Mouse (Mus musculus) myocyte (in vitro differentiated cells): ENCODE measurements around the gene Ascc3. TPM values are rescaled to one million over a fixed set of nuclear protein-coding genes. Genes with fewer than 3 reads are reported as not detected.
A peak's percentile ranks its signal among the peaks of the same experiment; 100 is the strongest.

Source experiments
- H3K27me3 ChIP-seq: one replicate; pipeline ENCODE4 v1.6.1; 2011; ENCODE audit not compliant: control insufficient read depth, insufficient read depth, insufficient read length
- H3K36me3 ChIP-seq: one replicate; pipeline ENCODE4 v1.6.1; 2011; ENCODE audit not compliant: control insufficient read depth, insufficient read depth
- H3K4me2 ChIP-seq: one replicate; pipeline ENCODE4 v1.6.1; 2011; ENCODE audit warnings: low read depth, control low read depth
- H3K4me3 ChIP-seq: one replicate; pipeline ENCODE4 v1.5.1; 2011; ENCODE audit warnings: mild to moderate bottlenecking, control low read depth, moderate library complexity
- H3K79me2 ChIP-seq: one replicate; pipeline ENCODE4 v1.6.1; 2011; ENCODE audit not compliant: control insufficient read depth, insufficient read depth
- H3ac ChIP-seq: one replicate; pipeline ENCODE4 v1.6.1; 2011; ENCODE audit not compliant: control insufficient read depth, insufficient read length
- CEBPB ChIP-seq: IDR thresholded peaks from 2 replicates; pipeline ENCODE4 v1.6.1; 2011; ENCODE audit warnings: mild to moderate bottlenecking, moderate library complexity; ENCODE audit not compliant: poor library complexity, insufficient read depth, severe bottlenecking
- E2F4 ChIP-seq: IDR thresholded peaks from one replicate; pipeline ENCODE4 v1.6.1; 2011; ENCODE audit warnings: mild to moderate bottlenecking, control low read depth, moderate library complexity; ENCODE audit not compliant: insufficient read depth
- MAX ChIP-seq: IDR thresholded peaks from one replicate; pipeline ENCODE4 v1.6.1; 2011; ENCODE audit warnings: low read depth, mild to moderate bottlenecking, control low read depth
- MYOD1 ChIP-seq, 3 experiments: IDR thresholded peaks; one replicate each; pipeline ENCODE4 v1.6.1; 2011; ENCODE audit warnings: control low read depth in 2 of 3, low read depth in 2 of 3, mild to moderate bottlenecking in 2 of 3, moderate library complexity in 1 of 3; ENCODE audit not compliant: insufficient read length in 2 of 3, control insufficient read depth in 1 of 3
- MYOG ChIP-seq, 3 experiments: IDR thresholded peaks; one replicate each; pipeline ENCODE4 v1.6.1; 2011; ENCODE audit warnings: control low read depth in 2 of 3, low read depth in 2 of 3, mild to moderate bottlenecking in 2 of 3; ENCODE audit not compliant: insufficient read length in 2 of 3, control insufficient read depth in 1 of 3, insufficient read depth in 1 of 3
- POLR2A ChIP-seq: IDR thresholded peaks from one replicate; pipeline ENCODE4 v1.6.1; 2011; ENCODE audit warnings: low read depth, mild to moderate bottlenecking, control low read depth, moderate library complexity; ENCODE audit not compliant: insufficient read length
- POLR2AphosphoS2 ChIP-seq: IDR thresholded peaks from one replicate; pipeline ENCODE4 v1.6.1; 2011; ENCODE audit warnings: low read depth, control low read depth; ENCODE audit not compliant: insufficient read length
- REST ChIP-seq: IDR thresholded peaks from one replicate; pipeline ENCODE4 v1.6.1; 2011; ENCODE audit warnings: mild to moderate bottlenecking, control low read depth, moderate library complexity; ENCODE audit not compliant: insufficient read depth, insufficient read length
- SRF ChIP-seq: IDR thresholded peaks from one replicate; pipeline ENCODE4 v1.6.1; 2011; ENCODE audit warnings: low read depth; ENCODE audit not compliant: control insufficient read depth, insufficient read length
- TCF12 ChIP-seq: IDR thresholded peaks from one replicate; pipeline ENCODE4 v1.6.1; 2011; ENCODE audit warnings: mild to moderate bottlenecking, control low read depth; ENCODE audit not compliant: poor library complexity, insufficient read depth, severe bottlenecking
- TCF3 ChIP-seq: IDR thresholded peaks from one replicate; pipeline ENCODE4 v1.6.1; 2011; ENCODE audit warnings: low read depth, control low read depth; ENCODE audit not compliant: insufficient read length
- USF1 ChIP-seq: IDR thresholded peaks from one replicate; pipeline ENCODE4 v1.6.1; 2011; ENCODE audit warnings: low read depth, mild to moderate bottlenecking, control low read depth, moderate library complexity
- polyA plus RNA-seq: library from polyadenylated mRNA; unstranded; fragments of >200 nt; fragmentation: generic; extraction: Trizol; gene quantifications from one replicate; pipeline ENCODE4 v1.2.1, GENCODE M21; 2012; ENCODE audit warnings: missing spikeins

Ascc3 gene
- polyA plus RNA-seq, 1 experiment, result 7.2 TPM

DNA sequence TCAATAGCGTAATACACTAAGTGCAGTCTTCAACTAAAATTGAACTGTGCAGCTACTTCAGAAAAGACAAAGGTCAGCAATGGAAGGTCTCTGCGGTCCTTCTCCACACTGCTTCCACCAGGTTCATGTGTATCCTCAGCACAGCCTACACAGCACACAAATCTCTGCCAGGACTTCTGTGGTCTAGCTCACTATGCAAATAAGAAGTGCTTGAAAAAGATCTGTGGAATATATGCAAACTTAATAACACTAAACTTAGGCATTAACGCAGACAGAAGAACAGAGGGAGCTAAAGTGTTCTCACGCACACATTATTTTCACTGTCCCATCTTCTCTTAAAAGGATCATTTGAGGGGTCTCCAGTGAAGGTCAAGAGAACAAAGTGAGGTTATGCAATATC, 275.7 kb downstream of the Ascc3 start:
- no peaks in the 10 kb centered on the region for H3K27me3 ChIP-seq

DNA sequence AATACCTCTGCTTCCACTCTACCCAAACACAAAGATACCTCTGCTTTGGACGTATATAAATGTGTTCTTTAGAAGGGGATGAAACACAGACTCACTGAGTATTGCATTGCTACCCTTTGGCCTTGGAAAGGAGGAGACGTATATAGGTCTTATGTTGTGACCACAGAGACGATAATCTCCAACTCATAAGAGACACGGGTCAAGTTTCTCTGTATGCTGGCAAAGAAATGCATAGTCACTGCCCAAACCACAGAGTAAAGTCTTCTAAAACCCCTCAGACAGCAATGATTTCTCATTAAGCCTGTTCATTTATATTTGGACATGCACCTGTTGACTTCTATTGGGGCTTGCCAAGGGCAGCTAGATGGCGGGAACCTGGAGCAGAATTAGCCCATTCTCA, 284.5 kb downstream of the Ascc3 start:
- Histone ChIP-seq H3K4me3 (no peak overlapping the region), H3ac (no peak overlapping the region), H3K27me3 (no peaks in the 10 kb centered on the region), H3K79me2 (no peaks in the 10 kb centered on the region), H3K36me3 (no peaks in the 10 kb centered on the region), H3K4me2 (no peak overlapping the region)
- TF ChIP-seq MYOG (IDR thresholded peaks at IDR 0.05; ENCODE audit: control insufficient read depth in 1 of 3, insufficient read depth in 1 of 3, insufficient read length in 2 of 3, low read depth in 2 of 3) (peak in 1 of 3 experiments; percentile 25), POLR2AphosphoS2 (no peak), MYOD1 (IDR thresholded peaks at IDR 0.05; ENCODE audit: control insufficient read depth in 1 of 3, insufficient read length in 2 of 3, low read depth in 2 of 3) (peak in 2 of 3 experiments; percentile 28 to 54), REST (no peak), MAX (no peak)

More for the DNA sequence above, 275.7 kb downstream of the Ascc3 start:
- no peak overlapping the region for H3ac ChIP-seq
- TF ChIP-seq TCF12, result no peak
- no peak for TF ChIP-seq MYOD1 (IDR thresholded peaks at IDR 0.05; ENCODE audit: control insufficient read depth in 1 of 3, insufficient read length in 2 of 3, low read depth in 2 of 3)
- TF ChIP-seq MAX, result no peak
- no peak for TF ChIP-seq MYOG (IDR thresholded peaks at IDR 0.05; ENCODE audit: control insufficient read depth in 1 of 3, insufficient read depth in 1 of 3, insufficient read length in 2 of 3, low read depth in 2 of 3)
- TF ChIP-seq SRF, result no peak
- no peak for TF ChIP-seq POLR2A
- TF ChIP-seq E2F4, result no peak
- TF ChIP-seq CEBPB, result no peak
- no peak for TF ChIP-seq REST
- no peak for TF ChIP-seq POLR2AphosphoS2
- TF ChIP-seq USF1, result no peak
- no peak for TF ChIP-seq TCF3
- no peak overlapping the region for H3K4me2 ChIP-seq
- H3K36me3 ChIP-seq, result no peaks in the 10 kb centered on the region
- no peaks in the 10 kb centered on the region for H3K79me2 ChIP-seq
- H3K4me3 ChIP-seq, result no peak overlapping the region

DNA sequence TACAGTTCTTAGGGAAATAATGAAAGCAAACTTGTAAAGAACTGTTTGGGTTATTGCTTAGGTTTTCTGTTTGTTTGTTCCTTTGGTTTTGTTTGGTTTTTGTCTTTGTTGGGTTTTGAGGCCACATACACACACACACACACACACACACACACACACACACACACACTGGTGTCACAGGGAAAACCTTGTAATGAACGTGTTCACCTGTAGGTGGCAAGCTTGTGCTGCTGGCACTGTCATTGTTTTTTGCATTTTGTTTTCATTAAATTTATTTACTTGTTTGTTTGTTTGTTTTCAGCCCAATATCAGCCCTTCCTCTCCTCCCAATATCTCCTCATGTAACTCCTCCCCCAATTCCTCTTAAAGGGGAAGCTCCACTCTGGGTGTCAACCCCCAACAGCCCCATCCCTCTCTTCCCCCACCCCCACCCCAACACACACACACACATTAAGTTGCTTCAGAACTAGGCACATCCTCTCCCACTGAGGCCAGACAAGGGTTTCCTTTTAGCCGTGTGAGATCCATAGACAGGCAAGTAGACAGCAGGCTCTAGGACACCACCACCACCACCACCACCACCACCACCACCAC, 289.1 kb downstream of the Ascc3 start:
- Histone ChIP-seq H3K27me3 (no peaks in the 10 kb centered on the region), H3K4me2 (no peak overlapping the region), H3K79me2 (no peaks in the 10 kb centered on the region), H3K4me3 (no peak overlapping the region), H3K36me3 (no peaks in the 10 kb centered on the region), H3ac (no peak overlapping the region)
- TF ChIP-seq MYOG (IDR thresholded peaks at IDR 0.05; ENCODE audit: control insufficient read depth in 1 of 3, insufficient read depth in 1 of 3, insufficient read length in 2 of 3, low read depth in 2 of 3), result no peak
- no peak for TF ChIP-seq POLR2AphosphoS2
- TF ChIP-seq CEBPB, result no peak
- no peak for TF ChIP-seq SRF
- no peak for TF ChIP-seq MAX
- no peak for TF ChIP-seq TCF12
- TF ChIP-seq POLR2A, result no peak
- TF ChIP-seq TCF3, result no peak
- TF ChIP-seq USF1, result no peak
- TF ChIP-seq E2F4, result no peak
- no peak for TF ChIP-seq REST
- TF ChIP-seq MYOD1 (IDR thresholded peaks at IDR 0.05; ENCODE audit: control insufficient read depth in 1 of 3, insufficient read length in 2 of 3, low read depth in 2 of 3), result no peak

DNA sequence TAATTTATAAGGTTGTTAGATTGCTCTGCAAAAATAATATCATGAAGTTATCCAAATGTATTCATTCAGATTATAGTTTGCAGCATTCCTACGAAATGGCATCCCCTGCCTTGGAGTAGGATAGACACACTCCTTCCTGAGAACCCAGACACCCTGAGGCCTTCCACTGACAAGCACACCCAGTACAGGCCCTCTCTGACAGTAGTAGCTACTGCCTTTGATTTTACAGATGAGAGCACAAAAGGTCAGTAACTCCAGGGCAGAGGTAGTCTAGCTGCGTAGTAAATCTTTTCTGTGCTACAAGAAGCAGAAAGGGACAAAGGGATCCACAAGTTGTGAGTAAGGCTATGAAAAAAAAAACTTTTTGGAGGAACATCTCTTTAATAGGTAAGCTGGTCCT, 289.9 kb downstream of the Ascc3 start:
- Histone ChIP-seq H3K27me3 (no peaks in the 10 kb centered on the region), H3K79me2 (no peaks in the 10 kb centered on the region), H3K4me3 (no peak overlapping the region), H3ac (no peak overlapping the region), H3K36me3 (no peaks in the 10 kb centered on the region), H3K4me2 (no peak overlapping the region)
- TF ChIP-seq SRF, result no peak
- TF ChIP-seq MYOG (IDR thresholded peaks at IDR 0.05; ENCODE audit: control insufficient read depth in 1 of 3, insufficient read depth in 1 of 3, insufficient read length in 2 of 3, low read depth in 2 of 3), result no peak
- no peak for TF ChIP-seq REST
- no peak for TF ChIP-seq CEBPB
- no peak for TF ChIP-seq TCF3
- TF ChIP-seq TCF12, result no peak
- no peak for TF ChIP-seq MAX
- no peak for TF ChIP-seq E2F4
- no peak for TF ChIP-seq MYOD1 (IDR thresholded peaks at IDR 0.05; ENCODE audit: control insufficient read depth in 1 of 3, insufficient read length in 2 of 3, low read depth in 2 of 3)
- TF ChIP-seq USF1, result no peak
- no peak for TF ChIP-seq POLR2AphosphoS2
- no peak for TF ChIP-seq POLR2A

DNA sequence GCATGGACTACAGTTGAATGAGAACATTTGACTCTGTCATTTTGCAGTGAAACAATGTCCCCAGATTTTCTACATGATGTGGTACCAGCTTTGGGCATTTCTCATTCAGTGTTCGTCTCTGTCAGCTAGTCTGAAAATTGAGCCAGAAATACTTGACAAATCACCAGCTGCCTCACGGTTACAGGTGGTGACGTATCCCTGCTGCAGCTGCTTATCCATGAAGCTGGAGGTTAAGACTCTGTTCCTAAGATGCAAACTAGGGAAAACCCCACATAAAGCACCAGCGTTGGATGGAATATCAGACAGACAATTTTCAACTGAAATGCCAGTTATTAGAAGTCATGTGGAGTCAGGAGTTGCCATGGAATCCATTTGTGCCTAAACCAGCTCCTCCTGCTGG, 293.8 kb downstream of the Ascc3 start:
- H3K79me2 ChIP-seq, result no peaks in the 10 kb centered on the region
- H3K36me3 ChIP-seq, result no peaks in the 10 kb centered on the region
- no peak overlapping the region for H3ac ChIP-seq
- H3K4me3 ChIP-seq, result no peak overlapping the region
- no peaks in the 10 kb centered on the region for H3K27me3 ChIP-seq
- TF ChIP-seq MYOG (IDR thresholded peaks at IDR 0.05; ENCODE audit: control insufficient read depth in 1 of 3, insufficient read depth in 1 of 3, insufficient read length in 2 of 3, low read depth in 2 of 3), result no peak
- no peak for TF ChIP-seq TCF12
- no peak for TF ChIP-seq REST
- TF ChIP-seq USF1, result no peak
- no peak for TF ChIP-seq E2F4
- TF ChIP-seq POLR2AphosphoS2, result no peak
- no peak for TF ChIP-seq MAX
- TF ChIP-seq CEBPB, result no peak
- no peak for TF ChIP-seq MYOD1 (IDR thresholded peaks at IDR 0.05; ENCODE audit: control insufficient read depth in 1 of 3, insufficient read length in 2 of 3, low read depth in 2 of 3)
- no peak for TF ChIP-seq POLR2A
- no peak for TF ChIP-seq TCF3
- TF ChIP-seq SRF, result no peak
- no peak overlapping the region for H3K4me2 ChIP-seq
